In the genomic region with DNA sequence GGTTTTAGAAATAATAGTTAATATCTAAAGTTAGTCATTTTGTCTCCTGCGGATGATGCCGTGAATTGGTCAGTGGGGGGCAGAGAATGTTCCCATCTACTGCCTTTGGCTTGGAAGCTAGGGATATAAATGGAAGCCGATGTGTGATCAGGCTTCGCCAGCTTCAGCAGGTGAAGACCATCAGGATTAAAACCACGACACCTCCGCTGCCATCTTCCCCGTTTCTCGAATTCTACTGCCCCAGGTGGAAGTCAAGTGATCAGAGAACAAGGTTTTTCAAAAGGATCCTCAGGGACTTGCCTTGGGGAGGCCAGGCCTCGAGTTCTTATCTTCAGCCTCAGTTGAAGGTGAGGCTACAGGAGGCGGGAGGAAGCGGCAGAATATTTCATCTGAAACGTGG, we compare ENCODE assay signal across 8 mouse cellular contexts. TPM values are rescaled to one million over a fixed set of nuclear protein-coding genes. Genes with fewer than 3 reads are reported as not detected.
DNase-seq lines count a peak whose midpoint lies in the region; ATAC-seq and TF ChIP-seq lines count a peak whose summit lies in the region.

A gene (minus strand): TSS at position 101 of the 400 bp plus-strand sequence.

- H3K4me1 ChIP-seq in kidney, adult 2 months (ENCODE audit: control insufficient read depth, insufficient read depth, low read length): no peaks in the 10 kb centered on the region
- peaks cover 9% of the 10 kb centered on the region for H3K4me1 ChIP-seq in hindbrain, embryonic 16.5 days (ENCODE audit: control insufficient read depth, insufficient read depth, low read depth, low read length)
- H3K4me1 ChIP-seq in liver, postnatal 0 days (ENCODE audit: insufficient read depth): peaks cover 11% of the 10 kb centered on the region

- H3K36me3 ChIP-seq in kidney, adult 2 months (ENCODE audit: control insufficient read depth, insufficient read depth, low read length): no peaks in the 10 kb centered on the region
- H3K36me3 ChIP-seq in hindbrain, embryonic 16.5 days (ENCODE audit: control insufficient read depth, insufficient read depth, low read length): no peaks in the 10 kb centered on the region
- no peaks in the 10 kb centered on the region for H3K36me3 ChIP-seq in liver, postnatal 0 days (replicated peaks; ENCODE audit: insufficient read depth, low read length)

- TF ChIP-seq CTCF in kidney, adult 2 months (conservative IDR thresholded peaks at IDR 0.05; ENCODE audit: insufficient read depth, insufficient read length, low read depth, low read length): no peak
- TF ChIP-seq CTCF in liver, postnatal 0 days (IDR thresholded peaks at IDR 0.05; ENCODE audit: low read depth): no peak

- H3K27me3 ChIP-seq in kidney, adult 2 months (replicated peaks; ENCODE audit: control insufficient read depth, insufficient read depth, low read length): no peaks in the 10 kb centered on the region; the same call in 1 of the 2 replicates
- no peaks in the 10 kb centered on the region for H3K27me3 ChIP-seq in hindbrain, embryonic 16.5 days (replicated peaks; ENCODE audit: control insufficient read depth, insufficient read depth, low read length)
- H3K27me3 ChIP-seq in liver, postnatal 0 days (ENCODE audit: insufficient read depth, low read length): no peaks in the 10 kb centered on the region

- H3K9me3 ChIP-seq in hindbrain, embryonic 16.5 days (ENCODE audit: control insufficient read depth, low read length): no peaks in the 10 kb centered on the region
- H3K9me3 ChIP-seq in liver, postnatal 0 days (ENCODE audit: low read length): no peaks in the 10 kb centered on the region

- no peak within 1 kb of the TSS for H3K27ac ChIP-seq in kidney, adult 2 months (ENCODE audit: insufficient read depth, low read depth, low read length)
- no peak within 1 kb of the TSS for H3K27ac ChIP-seq in hindbrain, embryonic 16.5 days (ENCODE audit: low read depth, low read length)
- no peak within 1 kb of the TSS for H3K27ac ChIP-seq in liver, postnatal 0 days (ENCODE audit: low read depth)

- no peak within 1 kb of the TSS for H3K9ac ChIP-seq in hindbrain, embryonic 16.5 days (ENCODE audit: low read depth, low read length)
- H3K9ac ChIP-seq in liver, postnatal 0 days (replicated peaks): no peak within 1 kb of the TSS

- no peak within 1 kb of the TSS for H3K4me3 ChIP-seq in kidney, adult 2 months (ENCODE audit: insufficient read depth, low read depth, low read length)
- no peak within 1 kb of the TSS for H3K4me3 ChIP-seq in hindbrain, embryonic 16.5 days (ENCODE audit: low read length)
- H3K4me3 ChIP-seq in liver, postnatal 0 days (ENCODE audit: low read depth, low read length): no peak within 1 kb of the TSS

- no peak for TF ChIP-seq POLR2A in kidney, adult 2 months (IDR thresholded peaks at IDR 0.05; ENCODE audit: low read depth, low read length)

- H3K4me2 ChIP-seq in hindbrain, embryonic 16.5 days (ENCODE audit: low read length): no peak within 1 kb of the TSS
- H3K4me2 ChIP-seq in liver, postnatal 0 days (ENCODE audit: low read depth, low read length): no peak within 1 kb of the TSS

- no peak for ATAC-seq in hindbrain, embryonic 16.5 days
- ATAC-seq in liver, postnatal 0 days: no peak

- 90% methylated on average over 12 of the region's 12 CpGs for WGBS in kidney, adult 2 months
- WGBS in hindbrain, embryonic 16.5 days: 93% methylated on average over 12 of the region's 12 CpGs
- WGBS in liver, postnatal 0 days (ENCODE audit: insufficient replicate concordance): 71% methylated on average over 12 of the region's 12 CpGs

- no peak for TF ChIP-seq EP300 in liver, postnatal 0 days (IDR thresholded peaks at IDR 0.05; ENCODE audit: low read depth)

- no peak for DNase-seq in kidney, adult 2 months
- no peak for DNase-seq in kidney, adult 11 months
- no peak for DNase-seq in adrenal gland, postnatal 14 days
- no peak for DNase-seq in gastrocnemius, postnatal 10 days
- DNase-seq in liver, postnatal 0 days: no peak
- no peak for DNase-seq in T-cell, adult 2 months (ENCODE audit: low spot score)
- DNase-seq in ovary, adult 18-20 months (ENCODE audit: low spot score): no peak

RNA-seq across cellular contexts. Expression of the gene that starts here (rescaled TPM):
- polyA plus RNA-seq in kidney, adult 2 months (2012; rRNA removed): 59.9 and 69.5 TPM in 2 replicates
- 61.7 and 63.8 TPM in 2 replicates for total RNA-seq in adrenal gland, postnatal 14 days (2021)
- total RNA-seq in gastrocnemius, postnatal 10 days (2021): 10 to 100 TPM; 35.7 to 47.4 TPM
- polyA plus RNA-seq in hindbrain, embryonic 16.5 days (2015; fragmentation: Nextera tagmentation; extraction: Ambion mirVana): 96.7 and 105 TPM in 2 replicates
- polyA plus RNA-seq in liver, postnatal 0 days (2015; fragmentation: Nextera tagmentation; extraction: Ambion mirVana): 15.9 and 17.1 TPM in 2 replicates
